12 mouse cellular contexts compared by ENCODE assay signal in the genomic region with DNA sequence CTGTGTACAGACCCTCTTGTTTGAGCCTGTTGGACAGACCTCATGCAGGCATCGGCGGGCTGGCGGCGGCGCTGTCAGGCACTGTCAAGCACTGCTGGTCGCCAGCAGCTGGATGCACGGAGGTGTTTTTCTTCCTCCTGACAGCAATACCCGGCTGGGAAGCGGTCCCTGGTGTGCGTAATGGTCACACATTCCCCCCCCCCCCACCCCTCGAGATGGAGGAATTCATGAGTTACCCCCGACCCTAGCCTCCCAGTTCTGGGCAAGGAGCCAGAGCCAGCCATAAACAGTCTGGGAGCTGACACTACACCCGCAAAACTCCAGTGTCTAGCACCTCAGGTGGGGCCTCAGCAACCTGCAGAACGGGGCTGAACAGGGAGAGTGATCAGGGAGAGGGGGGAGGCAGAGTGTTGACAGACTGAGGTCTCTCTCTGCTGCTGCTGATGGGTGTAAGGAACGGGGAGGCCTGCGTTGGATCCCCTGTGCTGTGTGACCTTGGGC. TPM values are rescaled to one million over a fixed set of nuclear protein-coding genes. Genes with fewer than 3 reads are reported as not detected.
DNase-seq lines count a peak whose midpoint lies in the region; ATAC-seq and TF ChIP-seq lines count a peak whose summit lies in the region.
"Had no signal": no experiment of that assay in that cellular context is flagged by ENCODE, and none has a peak within 500 bp of the region (broad histone marks: within the 10 kb centered on the region; RNA-seq: fewer than 3 reads in every experiment).

No protein-coding gene starts in this region.

- no peak overlapping the region for H3K9ac ChIP-seq in kidney, embryonic 16.5 days (replicated peaks; ENCODE audit: low read length)
- H3K9ac ChIP-seq in forebrain, postnatal 0 days = peak overlapping the region; percentile 23; the same call in 1 of the 2 replicates
- no peak overlapping the region for H3K9ac ChIP-seq in midbrain, embryonic 12.5 days (replicated peaks)
- no peak overlapping the region for H3K9ac ChIP-seq in liver, embryonic 12.5 days
- H3K9ac ChIP-seq: embryonic facial prominence, embryonic 15.5 days; liver, embryonic 15.5 days had no signal

- H3K27ac ChIP-seq in kidney, embryonic 16.5 days (ENCODE audit: low read length) = no peak overlapping the region
- 0 out of 2 replicates have a peak overlapping the region, but pooled peaks have one; percentile 14 for H3K27ac ChIP-seq in embryonic facial prominence, embryonic 10.5 days (replicated peaks)
- peak overlapping the region; percentile 66 for H3K27ac ChIP-seq in forebrain, postnatal 0 days (ENCODE audit: low read depth, low read length)
- peak overlapping the region; percentile 44 for H3K27ac ChIP-seq in midbrain, embryonic 12.5 days (replicated peaks)
- no peak overlapping the region for H3K27ac ChIP-seq in liver, embryonic 12.5 days
- H3K27ac ChIP-seq: embryonic facial prominence, embryonic 15.5 days; liver, embryonic 15.5 days had no signal

- WGBS in kidney, embryonic 16.5 days = 7% methylated on average over 16 of the region's 16 CpGs
- WGBS in embryonic facial prominence, embryonic 10.5 days = 62% methylated on average over 16 of the region's 16 CpGs
- 19% methylated on average over 16 of the region's 16 CpGs for WGBS in forebrain, postnatal 0 days
- WGBS in midbrain, embryonic 12.5 days = 35% methylated on average over 16 of the region's 16 CpGs
- WGBS in liver, embryonic 12.5 days (ENCODE audit: insufficient replicate concordance) = 67% methylated on average over 16 of the region's 16 CpGs

- no peak for TF ChIP-seq CTCF in forebrain, postnatal 0 days (IDR thresholded peaks at IDR 0.05; ENCODE audit: low read depth)

- no peaks in the 10 kb centered on the region for H3K9me3 ChIP-seq in kidney, embryonic 16.5 days (ENCODE audit: low read length)
- no peaks in the 10 kb centered on the region for H3K9me3 ChIP-seq in embryonic facial prominence, embryonic 10.5 days
- H3K9me3 ChIP-seq in forebrain, postnatal 0 days (ENCODE audit: low read length) = no peaks in the 10 kb centered on the region
- H3K9me3 ChIP-seq in midbrain, embryonic 12.5 days = no peaks in the 10 kb centered on the region
- no peaks in the 10 kb centered on the region for H3K9me3 ChIP-seq in liver, embryonic 12.5 days (replicated peaks)
- H3K9me3 ChIP-seq: embryonic facial prominence, embryonic 15.5 days; liver, embryonic 15.5 days had no signal

- no peak for DNase-seq in kidney, adult 18-20 months
- no peak for DNase-seq in embryonic facial prominence, embryonic 10.5 days (ENCODE audit: low spot score)
- DNase-seq in forebrain, postnatal 0 days = peak; percentile 66
- DNase-seq in urinary bladder, adult 18-20 months (ENCODE audit: low spot score in 2 of 2) = no peak
- DNase-seq in urinary bladder, adult 2 months (ENCODE audit: low spot score) = no peak
- DNase-seq: thymus, adult 2 months had no signal

- H3K27me3 ChIP-seq in kidney, embryonic 16.5 days (ENCODE audit: insufficient read depth, low read length) = peaks cover 26% of the 10 kb centered on the region
- no peaks in the 10 kb centered on the region for H3K27me3 ChIP-seq in embryonic facial prominence, embryonic 10.5 days (replicated peaks; ENCODE audit: low read depth, poor library complexity, severe bottlenecking)
- no peaks in the 10 kb centered on the region for H3K27me3 ChIP-seq in forebrain, postnatal 0 days (ENCODE audit: insufficient read depth, low read length)
- no peaks in the 10 kb centered on the region for H3K27me3 ChIP-seq in midbrain, embryonic 12.5 days
- 0 out of 2 replicates have a peak, but pooled peaks cover under 1% of the 10 kb centered on the region for H3K27me3 ChIP-seq in liver, embryonic 12.5 days (replicated peaks)
- H3K27me3 ChIP-seq: embryonic facial prominence, embryonic 15.5 days; liver, embryonic 15.5 days had no signal

- H3K4me2 ChIP-seq in kidney, embryonic 16.5 days (replicated peaks; ENCODE audit: low read depth, low read length) = no peak overlapping the region
- peak overlapping the region; percentile 85 for H3K4me2 ChIP-seq in forebrain, postnatal 0 days (ENCODE audit: low read depth)
- no peak overlapping the region for H3K4me2 ChIP-seq in midbrain, embryonic 12.5 days (replicated peaks)
- no peak overlapping the region for H3K4me2 ChIP-seq in liver, embryonic 12.5 days
- H3K4me2 ChIP-seq: embryonic facial prominence, embryonic 15.5 days; liver, embryonic 15.5 days had no signal

- H3K4me1 ChIP-seq in kidney, embryonic 16.5 days (ENCODE audit: insufficient read depth, low read length) = peaks cover 51% of the 10 kb centered on the region
- peaks cover 88% of the 10 kb centered on the region for H3K4me1 ChIP-seq in embryonic facial prominence, embryonic 10.5 days
- H3K4me1 ChIP-seq in forebrain, postnatal 0 days (ENCODE audit: insufficient read depth) = peaks cover 36% of the 10 kb centered on the region
- peaks cover 82% of the 10 kb centered on the region for H3K4me1 ChIP-seq in midbrain, embryonic 12.5 days
- peaks cover 22% of the 10 kb centered on the region; the same call in 1 of the 2 replicates for H3K4me1 ChIP-seq in liver, embryonic 12.5 days

- ATAC-seq in kidney, embryonic 16.5 days (ENCODE audit: low FRiP score, low TSS enrichment) = peak; percentile 39; the same call in 1 of the 2 replicates
- peak; percentile 17; the same call in 1 of the 2 replicates for ATAC-seq in forebrain, postnatal 0 days
- ATAC-seq in midbrain, embryonic 12.5 days (ENCODE audit: low FRiP score, low read depth) = no peak
- ATAC-seq in liver, embryonic 12.5 days = no peak

- H3K36me3 ChIP-seq in kidney, embryonic 16.5 days (ENCODE audit: insufficient read depth, low read length) = no peaks in the 10 kb centered on the region
- peaks cover 90% of the 10 kb centered on the region for H3K36me3 ChIP-seq in embryonic facial prominence, embryonic 10.5 days (replicated peaks)
- peaks cover 9% of the 10 kb centered on the region for H3K36me3 ChIP-seq in forebrain, postnatal 0 days (ENCODE audit: insufficient read depth)
- peaks cover 37% of the 10 kb centered on the region for H3K36me3 ChIP-seq in midbrain, embryonic 12.5 days
- no peaks in the 10 kb centered on the region for H3K36me3 ChIP-seq in liver, embryonic 12.5 days
- H3K36me3 ChIP-seq: embryonic facial prominence, embryonic 15.5 days; G1E; liver, embryonic 15.5 days had no signal

- no peak overlapping the region for H3K4me3 ChIP-seq in kidney, embryonic 16.5 days (ENCODE audit: low read length)
- no peak overlapping the region for H3K4me3 ChIP-seq in embryonic facial prominence, embryonic 10.5 days
- peak overlapping the region; percentile 9; the same call in 1 of the 2 replicates for H3K4me3 ChIP-seq in forebrain, postnatal 0 days (ENCODE audit: low read depth, low read length)
- H3K4me3 ChIP-seq in midbrain, embryonic 12.5 days = no peak overlapping the region
- H3K4me3 ChIP-seq in liver, embryonic 12.5 days = no peak overlapping the region
- H3K4me3 ChIP-seq: embryonic facial prominence, embryonic 15.5 days; liver, embryonic 15.5 days had no signal

RNA-seq across cellular contexts. Expression of a gene that starts 17.2 kb away (rescaled TPM):
- 6.9 and 7.2 TPM in 2 replicates for polyA plus RNA-seq in kidney, embryonic 16.5 days (2015; fragmentation: Nextera tagmentation; extraction: Ambion mirVana)
- polyA plus RNA-seq in embryonic facial prominence, embryonic 10.5 days (2016; fragmentation: Nextera tagmentation; extraction: Ambion mirVana) = 44.3 and 49.5 TPM in 2 replicates
- 108 and 123 TPM in 2 replicates for total RNA-seq in forebrain, postnatal 0 days (2014; rRNA removed)
- polyA plus RNA-seq in forebrain, postnatal 0 days (2015; fragmentation: Nextera tagmentation; extraction: Ambion mirVana) = 57.9 and 73.2 TPM in 2 replicates
- polyA plus RNA-seq in midbrain, embryonic 12.5 days (2016; fragmentation: Nextera tagmentation; extraction: Ambion mirVana) = 55.9 and 61.8 TPM in 2 replicates
- polyA plus RNA-seq in urinary bladder, adult 2 months (2012; rRNA removed) = 4.9 and 8.3 TPM in 2 replicates
- 2.4 and 3.1 TPM in 2 replicates for polyA plus RNA-seq in liver, embryonic 12.5 days (2016; fragmentation: Nextera tagmentation; extraction: Ambion mirVana)
- polyA plus RNA-seq: G1E had no signal

Comparison
In these comparisons a context has a peak if more than half of its experiments do, and no peak if none do; other contexts are left out.
1. ATAC-seq: peak in kidney, embryonic 16.5 days (single experiment) and forebrain, postnatal 0 days (single experiment); none in midbrain, embryonic 12.5 days (single experiment) and liver, embryonic 12.5 days (single experiment).
2. H3K27ac ChIP-seq: peak in embryonic facial prominence, embryonic 10.5 days (single experiment), forebrain, postnatal 0 days (single experiment) and midbrain, embryonic 12.5 days (single experiment); none in kidney, embryonic 16.5 days (single experiment) and liver, embryonic 12.5 days (single experiment).